Mouse (Mus musculus) lung, adult 2 months (tissue): ENCODE results near the gene Pygb. TPM values are rescaled to one million over a fixed set of nuclear protein-coding genes. Genes with fewer than 3 reads are reported as not detected.

ENCODE experiments used
- DNase-seq: peaks from one replicate; pipeline ENCODE4 v3.0.0; 2022
- H3K4me1 ChIP-seq: fragments of 200-500 bp; 2 replicates; pipeline ENCODE4 v1.6.1; 2011; ENCODE audit warnings: low read length; ENCODE audit not compliant: control insufficient read depth, insufficient read depth
- H3K4me3 ChIP-seq: fragments of 200-500 bp; replicated peaks from 2 replicates; pipeline ENCODE3; 2011; ENCODE audit warnings: low read depth, mild to moderate bottlenecking, control low read depth, low read length; ENCODE audit errors: extremely low read depth
- CTCF ChIP-seq: fragments of 200-500 bp; IDR thresholded peaks from 2 replicates; pipeline ENCODE4 v1.5.1; 2011; ENCODE audit warnings: mild to moderate bottlenecking, low read length, control low read depth; ENCODE audit not compliant: insufficient read depth
- POLR2A ChIP-seq: fragments of 200-500 bp; IDR thresholded peaks from 2 replicates; pipeline ENCODE4 v1.6.1; 2011; ENCODE audit warnings: low read depth, mild to moderate bottlenecking, control low read depth, low read length, borderline replicate concordance; ENCODE audit errors: extremely low read depth
- WGBS: fragments of 180-500 bp; shearing (Covaris S2); methylation state at CpG from one replicate; pipeline ENCODE4 v1.1.7; 2018; 5-methylcytosine and 5-hydroxymethylcytosine counted together
- polyA plus RNA-seq: library from polyadenylated mRNA; depleted of rRNA; stranded (reverse); fragments of >200 nt; gene quantifications from 2 replicates; pipeline ENCODE4 v1.2.3, GENCODE M21; 2012; rRNA removed

Pygb gene
- polyA plus RNA-seq, 1 experiment = 56.4 TPM

DNA sequence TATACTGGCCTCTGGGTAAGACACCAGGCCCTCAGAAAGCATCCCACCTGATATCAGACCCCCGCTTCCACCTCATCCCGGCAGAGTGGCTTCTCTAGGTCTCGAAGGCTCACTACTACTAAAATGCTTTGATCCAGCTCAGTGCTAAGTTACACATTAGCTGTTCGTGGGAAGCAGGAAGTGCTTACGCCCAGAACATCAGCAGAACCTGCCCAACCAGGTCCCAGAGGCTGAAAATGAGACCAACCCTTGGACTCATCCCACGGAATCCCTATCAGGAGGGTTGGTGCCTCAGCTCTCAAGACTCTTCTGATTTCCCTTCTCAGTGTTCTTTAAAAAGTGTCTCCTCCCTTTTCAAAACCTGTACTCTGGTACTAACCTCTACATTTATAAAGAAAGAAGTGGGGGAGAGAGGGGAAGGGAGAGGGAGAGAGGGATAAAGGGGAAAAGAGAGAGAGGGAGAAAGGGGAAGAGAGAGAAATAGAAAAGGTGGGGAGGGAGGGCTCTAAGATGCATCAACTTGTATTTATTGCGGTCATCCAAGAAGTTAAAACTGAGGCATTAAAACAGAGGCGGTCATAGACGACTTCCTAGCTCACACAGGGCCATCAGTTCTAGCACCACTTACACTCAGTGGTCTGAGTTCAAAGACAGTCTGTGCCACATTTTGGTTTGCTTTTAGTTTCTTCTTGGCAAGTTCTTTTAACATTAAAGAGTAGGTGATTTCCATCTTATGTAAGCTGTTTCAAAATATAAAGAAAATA, 72.4 kb downstream of the Pygb start:
- DNase-seq = no peak
- TF ChIP-seq CTCF (no peak), POLR2A (no peak)
- no peak overlapping the region for H3K4me3 ChIP-seq
- H3K4me1 ChIP-seq = no peaks in the 10 kb centered on the region; the same call in 1 of the 2 replicates
- 67% methylated on average over 9 of the region's 9 CpGs for WGBS

DNA sequence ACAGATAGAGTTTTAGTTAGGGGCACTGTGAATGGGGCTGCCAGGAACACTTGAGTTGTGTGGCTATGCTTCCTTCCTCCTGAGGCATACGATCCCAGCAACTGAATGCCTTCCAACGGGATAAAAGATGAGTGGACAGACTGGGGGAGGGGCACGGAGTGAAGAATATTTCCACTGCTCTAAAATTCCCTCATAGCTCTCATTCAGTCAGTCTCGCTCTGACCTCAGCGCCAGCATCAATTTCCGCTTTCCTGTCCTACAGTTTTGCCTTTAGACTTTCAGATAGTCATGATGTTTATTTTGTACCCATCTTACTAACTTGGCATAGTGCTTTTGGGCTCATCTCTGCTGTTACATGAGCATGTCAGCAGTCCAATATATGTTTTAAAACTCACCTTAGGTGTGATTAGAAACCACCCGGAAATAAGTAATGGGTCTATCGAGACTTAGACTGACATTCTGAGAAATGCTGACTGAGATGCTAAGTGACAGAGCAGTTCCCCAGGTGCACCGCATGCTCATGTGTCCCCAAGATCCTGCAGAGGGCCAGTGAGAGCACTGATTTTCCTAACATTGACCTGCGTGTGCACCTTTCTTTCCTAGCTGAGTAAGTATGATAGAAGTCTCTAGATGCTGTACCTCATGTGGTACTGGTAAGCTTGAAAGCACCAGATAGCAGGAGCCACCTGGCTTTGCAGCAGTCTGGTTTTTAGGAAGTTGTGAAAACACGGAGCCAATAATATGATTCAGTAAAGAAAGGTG, 73.4 kb downstream of the Pygb start:
- WGBS = 67% methylated on average over 11 of the region's 11 CpGs

DNA sequence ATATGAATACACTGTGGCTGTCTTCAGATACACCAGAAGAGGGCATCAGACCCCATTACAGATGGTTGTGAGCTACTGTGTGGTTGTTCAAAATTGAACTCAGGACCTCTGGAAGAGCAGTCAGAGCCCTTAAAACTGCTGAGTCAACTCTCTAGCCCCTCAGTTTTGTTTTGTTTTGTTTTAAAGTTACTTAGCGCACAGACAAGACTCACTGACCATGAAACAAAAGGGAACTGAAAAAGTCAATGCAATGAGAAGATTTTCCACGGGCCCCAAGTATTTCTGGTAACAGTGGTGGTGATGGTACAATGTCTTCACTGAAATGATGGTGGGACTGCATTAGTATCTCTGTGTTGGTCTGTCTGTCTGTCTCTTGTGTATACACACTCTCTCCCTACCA, 74.6 kb downstream of the Pygb start:
- H3K4me3 ChIP-seq = no peak overlapping the region
- TF ChIP-seq CTCF (no peak), POLR2A (no peak)
- DNase-seq = no peak
- 85% methylated on average over 2 of the region's 2 CpGs for WGBS
- H3K4me1 ChIP-seq = no peaks in the 10 kb centered on the region; the same call in 1 of the 2 replicates

More for the DNA sequence above, 73.4 kb downstream of the Pygb start:
- Histone ChIP-seq H3K4me1 (no peaks in the 10 kb centered on the region; the same call in 1 of the 2 replicates), H3K4me3 (no peak overlapping the region)
- TF ChIP-seq CTCF = no peak
- no peak for TF ChIP-seq POLR2A
- DNase-seq = no peak

DNA sequence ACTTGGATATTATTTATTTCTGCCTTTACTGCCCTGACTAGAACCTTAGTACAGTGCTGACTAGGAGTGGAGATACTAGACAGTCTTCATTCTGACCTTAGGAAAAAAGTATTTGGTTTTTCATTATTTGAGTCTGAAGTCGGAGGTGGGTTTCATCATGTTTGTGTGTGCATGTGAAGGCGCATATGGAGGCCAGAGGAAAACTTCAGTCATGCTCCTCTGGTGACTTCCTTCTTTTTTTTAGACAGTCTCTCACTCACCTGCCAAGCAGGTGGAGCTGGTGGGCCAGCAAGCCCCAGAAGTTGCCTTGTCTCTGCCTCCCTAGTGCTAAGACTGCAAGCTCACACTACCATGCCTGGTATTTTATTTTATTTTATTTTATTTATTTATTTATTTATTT, 80.5 kb downstream of the Pygb start:
- no peak overlapping the region for H3K4me3 ChIP-seq
- 91% methylated on average over 2 of the region's 2 CpGs for WGBS
- no peaks in the 10 kb centered on the region; the same call in 1 of the 2 replicates for H3K4me1 ChIP-seq
- TF ChIP-seq CTCF (no peak), POLR2A (no peak)
- DNase-seq = no peak

GRCm38 (mm10) chr2:150869446-150869845, 82.9 kb downstream of the Pygb start:
- no peak for DNase-seq
- H3K4me3 ChIP-seq = no peak overlapping the region
- WGBS = 62% methylated on average over 1 of the region's 1 CpGs
- no peak for TF ChIP-seq POLR2A
- no peak for TF ChIP-seq CTCF
- no peaks in the 10 kb centered on the region; the same call in 1 of the 2 replicates for H3K4me1 ChIP-seq

DNA sequence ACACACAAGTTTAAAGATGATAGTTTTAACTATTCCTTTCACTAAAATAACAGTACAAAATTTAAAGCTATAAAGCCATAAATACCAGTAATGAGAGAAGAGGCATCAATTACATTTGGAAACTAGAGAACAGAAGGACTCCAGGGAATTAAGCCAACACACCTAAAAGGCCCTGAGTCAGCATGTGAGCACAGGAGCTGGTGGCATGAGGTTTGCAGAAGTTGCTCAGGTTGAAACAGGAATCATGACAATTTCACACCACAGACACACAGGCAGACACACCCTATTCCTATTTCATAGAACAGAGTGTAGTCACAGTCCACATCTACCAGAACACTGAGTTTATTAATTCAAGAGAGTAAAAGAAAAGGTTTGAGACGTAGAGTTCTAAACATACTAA, 88.0 kb downstream of the Pygb start:
- WGBS = 85% methylated on average over 1 of the region's 1 CpGs
- no peak overlapping the region for H3K4me3 ChIP-seq
- no peak for DNase-seq
- TF ChIP-seq CTCF = no peak
- H3K4me1 ChIP-seq = no peaks in the 10 kb centered on the region; the same call in 1 of the 2 replicates

- Histone ChIP-seq H3K4me1 (no peaks in the 10 kb centered on the region; the same call in 1 of the 2 replicates), H3K4me3 (no peak overlapping the region)
- no peak for TF ChIP-seq POLR2A
- no peak for TF ChIP-seq CTCF
- DNase-seq = no peak
- WGBS = 92% methylated on average over 1 of the region's 1 CpGs
Observed at GRCm38 (mm10) chr2:150875226-150875625, 88.7 kb downstream of the Pygb start.

DNA sequence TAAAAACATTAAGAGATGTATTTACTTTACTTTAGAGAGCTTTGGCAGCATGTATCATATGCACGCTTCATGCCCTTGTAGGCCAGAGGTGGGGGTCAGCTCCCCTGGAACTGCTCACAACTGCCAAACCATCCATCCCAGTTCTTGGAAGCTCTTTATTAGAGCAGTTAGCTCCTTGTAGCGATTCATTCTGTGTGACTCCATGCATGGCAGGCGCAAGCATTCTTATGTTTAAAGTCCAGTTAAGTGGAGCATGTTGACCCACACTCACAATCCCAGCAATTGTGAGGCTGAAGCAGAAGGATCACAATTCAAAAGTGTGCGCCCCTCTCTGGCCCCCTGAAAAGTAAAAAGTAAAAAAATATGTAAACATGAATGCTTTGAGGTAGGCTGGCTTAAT, 91.0 kb downstream of the Pygb start:
- no peaks in the 10 kb centered on the region; the same call in 1 of the 2 replicates for H3K4me1 ChIP-seq
- WGBS = 84% methylated on average over 4 of the region's 4 CpGs
- TF ChIP-seq POLR2A (no peak), CTCF (no peak)
- no peak overlapping the region for H3K4me3 ChIP-seq
- no peak for DNase-seq

Other genes with a start within 250 kb of the Pygb start
- 1.4 and 2.0 TPM in 2 replicates for gene Cst7, start 216.3 kb upstream of the Pygb start, polyA plus RNA-seq
- 115 and 126 TPM in 2 replicates for gene Apmap, start 178.2 kb upstream of the Pygb start, polyA plus RNA-seq
- 74.7 and 93.3 TPM in 2 replicates for gene Acss1, start 118.2 kb upstream of the Pygb start, polyA plus RNA-seq
- not detected in 2 replicates for gene Vsx1, start 97.4 kb upstream of the Pygb start, polyA plus RNA-seq
- gene Entpd6, start 37.7 kb upstream of the Pygb start, polyA plus RNA-seq = 13.7 and 14.7 TPM in 2 replicates
- gene Abhd12, start 118.0 kb downstream of the Pygb start, polyA plus RNA-seq = 59.1 and 60.0 TPM in 2 replicates
- gene Gins1, start 118.7 kb downstream of the Pygb start, polyA plus RNA-seq = 0.39 and 0.49 TPM in 2 replicates